Mouse (Mus musculus) forebrain, embryonic 16.5 days (tissue): Measurements from ENCODE around the gene Edem3. TPM values are rescaled to one million over a fixed set of nuclear protein-coding genes. Genes with fewer than 3 reads are reported as not detected.

Experiments used
- ATAC-seq: fragments of 200-750 bp; cut with Nextera tagmentation; 2 replicates; pipeline ENCODE4 v1.8.0; 2017; ENCODE audit warnings: mild to moderate bottlenecking, moderate library complexity
- H3K27ac ChIP-seq: fragments of 300-500 bp; sonication (generic); 2 replicates; pipeline ENCODE4 v1.5.1; 2014; ENCODE audit warnings: low read length, control low read depth
- H3K27me3 ChIP-seq: fragments of 300-500 bp; sonication (generic); replicated peaks from 2 replicates; pipeline ENCODE4 v1.6.1; 2014; ENCODE audit warnings: low read length; ENCODE audit not compliant: control insufficient read depth, insufficient read depth
- H3K36me3 ChIP-seq: fragments of 300-500 bp; sonication (generic); 2 replicates; pipeline ENCODE4 v1.6.1; 2014; ENCODE audit not compliant: control insufficient read depth, insufficient read depth
- H3K4me1 ChIP-seq: fragments of 300-500 bp; sonication (generic); replicated peaks from 2 replicates; pipeline ENCODE4 v1.6.1; 2014; ENCODE audit warnings: low read length; ENCODE audit not compliant: control insufficient read depth, insufficient read depth
- H3K4me2 ChIP-seq: fragments of 300-500 bp; sonication (generic); 2 replicates; pipeline ENCODE4 v1.6.1; 2014; ENCODE audit warnings: mild to moderate bottlenecking, low read length, control low read depth
- H3K4me3 ChIP-seq: fragments of 300-500 bp; sonication (generic); replicated peaks from 2 replicates; pipeline ENCODE4 v1.5.1; 2014; ENCODE audit warnings: mild to moderate bottlenecking, low read length, control low read depth
- H3K9ac ChIP-seq: fragments of 300-500 bp; sonication (generic); replicated peaks from 2 replicates; pipeline ENCODE4 v1.6.1; 2014; ENCODE audit warnings: low read depth, low read length, control low read depth
- H3K9me3 ChIP-seq: fragments of 300-500 bp; sonication (generic); 2 replicates; pipeline ENCODE4 v1.6.1; 2016; ENCODE audit warnings: low read length; ENCODE audit not compliant: control insufficient read depth
- WGBS: fragments of 180-500 bp; shearing (Covaris S2); extraction: QIAGEN DNeasy Blood & Tissue Kit; methylation state at CpG from one replicate; pipeline ENCODE4 v1.1.7; 2014; 5-methylcytosine and 5-hydroxymethylcytosine counted together
- polyA plus RNA-seq: library from polyadenylated mRNA; unstranded; fragments of >200 nt; fragmentation: Nextera tagmentation; extraction: Ambion mirVana; gene quantifications from 2 replicates; pipeline ENCODE4 v1.2.1, GENCODE M21; 2015

Edem3 gene
- polyA plus RNA-seq, 1 experiment from 2014 or later = 21.2 TPM

GRCm38 (mm10) chr1:151758301-151758700 lies 3.1 kb downstream of the Edem3 start:
- peaks cover 9% of the 10 kb centered on the region for H3K4me1 ChIP-seq
- 88% methylated on average over 6 of the region's 6 CpGs for WGBS
- no peak overlapping the region for H3K9ac ChIP-seq
- no peak for ATAC-seq
- no peak overlapping the region for H3K4me2 ChIP-seq
- H3K27me3 ChIP-seq = no peaks in the 10 kb centered on the region
- H3K4me3 ChIP-seq = no peak overlapping the region
- H3K9me3 ChIP-seq = no peaks in the 10 kb centered on the region
- H3K36me3 ChIP-seq = no peaks in the 10 kb centered on the region
- H3K27ac ChIP-seq = no peak overlapping the region

GRCm38 (mm10) chr1:151758991-151759390 lies 3.8 kb downstream of the Edem3 start:
- no peaks in the 10 kb centered on the region for H3K36me3 ChIP-seq
- no peaks in the 10 kb centered on the region for H3K27me3 ChIP-seq
- no peak overlapping the region for H3K4me2 ChIP-seq
- no peak overlapping the region for H3K9ac ChIP-seq
- ATAC-seq = no peak
- no peak overlapping the region for H3K27ac ChIP-seq
- H3K4me1 ChIP-seq = peaks cover 9% of the 10 kb centered on the region
- no peaks in the 10 kb centered on the region for H3K9me3 ChIP-seq
- 81% methylated on average over 2 of the region's 2 CpGs for WGBS
- no peak overlapping the region for H3K4me3 ChIP-seq

- no peak overlapping the region for H3K4me2 ChIP-seq
- no peaks in the 10 kb centered on the region for H3K36me3 ChIP-seq
- ATAC-seq = no peak
- H3K4me1 ChIP-seq = no peaks in the 10 kb centered on the region
- H3K4me3 ChIP-seq = no peak overlapping the region
- H3K9me3 ChIP-seq = no peaks in the 10 kb centered on the region
- H3K9ac ChIP-seq = no peak overlapping the region
- H3K27ac ChIP-seq = no peak overlapping the region
- no peaks in the 10 kb centered on the region for H3K27me3 ChIP-seq
- WGBS = 88% methylated on average over 3 of the region's 3 CpGs
These were observed 9.1 kb downstream of the Edem3 start for GRCm38 (mm10) chr1:151764236-151764635.

- no peak for ATAC-seq
- Histone ChIP-seq H3K4me3 (no peak overlapping the region), H3K27ac (no peak overlapping the region), H3K9me3 (no peaks in the 10 kb centered on the region), H3K9ac (no peak overlapping the region), H3K27me3 (no peaks in the 10 kb centered on the region), H3K36me3 (peaks cover 3% of the 10 kb centered on the region), H3K4me2 (no peak overlapping the region), H3K4me1 (no peaks in the 10 kb centered on the region)
- WGBS = 89% methylated on average over 2 of the region's 2 CpGs
These were observed 11.0 kb downstream of the Edem3 start for GRCm38 (mm10) chr1:151766166-151766565.

- WGBS = 88% methylated on average over 3 of the region's 3 CpGs
- Histone ChIP-seq H3K27ac (no peak overlapping the region), H3K4me1 (no peaks in the 10 kb centered on the region), H3K9me3 (no peaks in the 10 kb centered on the region), H3K4me3 (no peak overlapping the region), H3K36me3 (peaks cover 4% of the 10 kb centered on the region), H3K9ac (no peak overlapping the region), H3K4me2 (no peak overlapping the region), H3K27me3 (no peaks in the 10 kb centered on the region)
- ATAC-seq = no peak
These were observed 11.9 kb downstream of the Edem3 start for GRCm38 (mm10) chr1:151766976-151767654.

- no peak overlapping the region for H3K9ac ChIP-seq
- peak; percentile 58; the same call in 1 of the 2 replicates for ATAC-seq
These were observed 14.2 kb downstream of the Edem3 start for GRCm38 (mm10) chr1:151769200-151769913.

GRCm38 (mm10) chr1:151777616-151778015 lies 22.4 kb downstream of the Edem3 start:
- H3K4me1 ChIP-seq = no peaks in the 10 kb centered on the region
- H3K9me3 ChIP-seq = no peaks in the 10 kb centered on the region
- H3K4me2 ChIP-seq = no peak overlapping the region
- 88% methylated on average over 2 of the region's 2 CpGs for WGBS
- H3K9ac ChIP-seq = no peak overlapping the region
- no peaks in the 10 kb centered on the region for H3K27me3 ChIP-seq
- ATAC-seq = no peak
- H3K27ac ChIP-seq = no peak overlapping the region
- no peak overlapping the region for H3K4me3 ChIP-seq
- H3K36me3 ChIP-seq = peaks cover 4% of the 10 kb centered on the region

More at GRCm38 (mm10) chr1:151769200-151769913, 14.2 kb downstream of the Edem3 start:
- H3K27ac ChIP-seq = no peak overlapping the region
- H3K4me2 ChIP-seq = no peak overlapping the region
- H3K9me3 ChIP-seq = no peaks in the 10 kb centered on the region
- H3K4me3 ChIP-seq = no peak overlapping the region
- WGBS = 22% methylated on average over 3 of the region's 3 CpGs
- H3K36me3 ChIP-seq = peaks cover 4% of the 10 kb centered on the region
- H3K4me1 ChIP-seq = no peaks in the 10 kb centered on the region
- no peaks in the 10 kb centered on the region for H3K27me3 ChIP-seq

GRCm38 (mm10) chr1:151778592-151778991 lies 23.4 kb downstream of the Edem3 start:
- Histone ChIP-seq H3K27ac (no peak overlapping the region), H3K9ac (no peak overlapping the region), H3K9me3 (no peaks in the 10 kb centered on the region), H3K4me2 (no peak overlapping the region), H3K36me3 (peaks cover 4% of the 10 kb centered on the region), H3K4me3 (no peak overlapping the region), H3K27me3 (no peaks in the 10 kb centered on the region), H3K4me1 (no peaks in the 10 kb centered on the region)
- no peak for ATAC-seq
- 38% methylated on average over 1 of the region's 1 CpGs for WGBS

GRCm38 (mm10) chr1:151779306-151779705 lies 24.1 kb downstream of the Edem3 start:
- no peaks in the 10 kb centered on the region for H3K4me1 ChIP-seq
- H3K27me3 ChIP-seq = no peaks in the 10 kb centered on the region
- ATAC-seq = no peak
- 95% methylated on average over 2 of the region's 2 CpGs for WGBS
- no peak overlapping the region for H3K4me2 ChIP-seq
- H3K36me3 ChIP-seq = peaks cover 4% of the 10 kb centered on the region
- H3K9me3 ChIP-seq = no peaks in the 10 kb centered on the region
- no peak overlapping the region for H3K27ac ChIP-seq
- no peak overlapping the region for H3K4me3 ChIP-seq
- H3K9ac ChIP-seq = no peak overlapping the region
